Mouse (Mus musculus): ENCODE data around the gene Dnajc6. TPM values are rescaled to one million over a fixed set of nuclear protein-coding genes. Genes with fewer than 3 reads are reported as not detected.

Dnajc6 gene
- polyA plus RNA-seq, 1 experiment from 2014 or later: 1.7 TPM

DNA sequence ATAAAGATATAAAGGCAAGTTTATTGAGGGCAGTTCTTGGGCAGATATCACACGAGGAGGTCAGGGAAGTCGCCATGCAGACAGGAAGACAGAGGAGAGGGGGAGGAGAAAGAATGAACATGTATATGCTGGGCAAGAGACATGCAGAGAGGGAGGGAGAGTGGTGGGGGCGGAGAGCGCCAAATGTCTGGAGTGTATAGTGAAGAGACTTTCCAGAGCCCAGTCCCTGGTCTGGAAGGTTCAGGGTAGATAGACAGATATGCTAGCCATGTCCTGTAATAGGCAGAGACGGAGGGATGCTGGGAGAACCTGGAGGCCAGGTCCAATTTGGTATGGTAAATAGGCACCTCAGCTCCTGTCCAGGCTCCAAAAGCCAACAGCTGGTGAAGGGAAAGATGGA is 83.1 kb downstream of the Dnajc6 start:
- Histone ChIP-seq H3K27ac (no peak overlapping the region), H3K9ac (no peak overlapping the region), H3K4me3 (replicated peaks) (no peak overlapping the region), H3K9me3 (no peaks in the 10 kb centered on the region), H3K27me3 (replicated peaks) (no peaks in the 10 kb centered on the region), H3K4me2 (no peak overlapping the region), H3K36me3 (no peaks in the 10 kb centered on the region), H3K4me1 (no peaks in the 10 kb centered on the region)
- no peak for ATAC-seq (ENCODE audit: insufficient read depth, low FRiP score, low read depth)
- 66% methylated on average over 5 of the region's 5 CpGs for WGBS

DNA sequence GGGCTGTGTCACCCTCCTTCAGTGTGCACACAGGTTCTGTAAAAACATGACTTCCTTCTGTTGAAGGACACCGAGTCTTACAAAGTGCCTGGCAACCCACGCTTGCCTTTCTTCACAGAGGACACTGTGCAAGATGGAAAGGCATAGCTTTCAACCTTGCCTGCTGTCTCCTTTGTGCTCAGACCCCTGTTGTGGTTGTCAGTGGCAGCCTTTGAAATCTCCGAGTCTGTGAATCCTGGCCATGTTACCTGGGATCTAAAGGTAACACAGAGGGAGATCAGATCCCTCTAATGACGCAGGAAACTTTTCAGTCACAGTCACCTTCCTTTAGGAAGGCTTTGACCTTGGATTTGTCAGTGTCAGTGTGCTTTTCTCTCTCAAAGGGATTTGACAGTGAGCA is 84.7 kb downstream of the Dnajc6 start:
- Histone ChIP-seq H3K9ac (no peak overlapping the region), H3K4me1 (no peaks in the 10 kb centered on the region), H3K27ac (no peak overlapping the region), H3K27me3 (replicated peaks) (no peaks in the 10 kb centered on the region), H3K4me3 (replicated peaks) (no peak overlapping the region), H3K36me3 (no peaks in the 10 kb centered on the region), H3K4me2 (no peak overlapping the region), H3K9me3 (no peaks in the 10 kb centered on the region)
- no peak for ATAC-seq (ENCODE audit: insufficient read depth, low FRiP score, low read depth)
- 69% methylated on average over 4 of the region's 4 CpGs for WGBS

DNA sequence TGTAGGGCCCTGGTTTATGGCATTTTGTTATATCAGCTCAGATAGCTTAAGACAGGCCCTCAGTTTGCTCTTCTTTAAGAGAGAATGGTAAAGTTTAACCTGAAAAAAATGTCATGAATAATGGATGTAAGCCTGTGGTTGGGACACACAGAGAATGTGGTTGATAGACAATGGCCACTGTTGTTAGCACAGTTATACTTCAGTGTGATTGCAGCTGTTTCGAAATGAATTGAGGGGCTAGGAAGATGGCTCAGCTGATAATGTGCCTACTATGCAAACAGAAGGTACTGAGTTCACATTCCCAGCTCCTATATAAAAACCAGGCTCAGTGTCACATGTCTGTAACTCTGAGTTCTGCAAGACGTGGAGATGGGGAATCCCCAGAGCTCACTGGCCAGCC is 86.4 kb downstream of the Dnajc6 start:
- Histone ChIP-seq H3K36me3 (no peaks in the 10 kb centered on the region), H3K27ac (no peak overlapping the region), H3K4me3 (replicated peaks) (no peak overlapping the region), H3K27me3 (replicated peaks) (no peaks in the 10 kb centered on the region), H3K9me3 (no peaks in the 10 kb centered on the region), H3K9ac (no peak overlapping the region), H3K4me1 (no peaks in the 10 kb centered on the region), H3K4me2 (no peak overlapping the region)
- 60% methylated on average over 2 of the region's 2 CpGs for WGBS
- ATAC-seq (ENCODE audit: insufficient read depth, low FRiP score, low read depth): no peak

DNA sequence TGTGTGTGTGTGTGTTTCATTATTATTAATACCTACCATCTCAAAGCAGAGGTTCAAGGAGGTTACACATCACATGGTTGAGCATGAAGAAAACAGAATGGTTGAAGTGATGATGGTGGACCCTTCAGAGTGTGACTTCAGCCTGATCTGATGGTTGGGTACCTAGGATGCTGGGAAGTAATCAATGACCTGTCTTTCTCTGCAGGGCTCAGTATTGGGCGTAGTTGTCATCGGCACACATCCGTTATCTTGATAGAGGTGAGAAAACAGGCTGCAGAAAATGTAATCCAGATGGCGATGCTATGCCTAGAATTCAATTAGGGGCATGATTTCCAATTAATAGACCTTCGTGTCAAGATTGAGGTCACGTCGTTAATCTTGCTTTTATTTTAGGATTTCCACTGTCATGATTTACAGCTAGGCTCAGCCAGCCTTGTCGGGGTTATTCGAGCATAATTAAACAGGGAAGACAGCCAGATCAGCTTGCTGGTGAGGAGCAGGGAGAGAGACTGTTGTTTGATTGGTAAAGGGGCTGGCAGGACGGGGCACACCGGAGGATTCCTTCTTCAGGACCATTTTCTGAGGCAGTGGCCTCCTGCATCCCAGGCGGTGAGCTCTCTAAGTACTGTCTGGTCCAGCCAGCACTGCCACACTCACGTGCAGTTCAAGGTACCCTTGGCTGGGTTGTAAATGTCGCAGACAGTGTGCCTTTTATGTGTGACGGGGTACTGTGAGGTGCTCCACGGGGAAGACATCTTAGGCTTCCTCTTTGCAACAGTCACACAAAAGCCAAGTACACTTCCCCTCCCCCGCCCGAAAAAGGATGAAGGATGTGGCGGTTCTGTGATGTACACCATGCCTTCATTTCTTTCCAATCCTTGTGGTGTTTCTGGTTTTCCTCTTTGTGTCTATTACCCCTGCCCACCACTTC is 88.3 kb downstream of the Dnajc6 start:
- Histone ChIP-seq H3K36me3 (no peaks in the 10 kb centered on the region), H3K4me1 (no peaks in the 10 kb centered on the region), H3K27me3 (replicated peaks) (no peaks in the 10 kb centered on the region), H3K4me2 (no peak overlapping the region), H3K27ac (no peak overlapping the region), H3K9me3 (no peaks in the 10 kb centered on the region), H3K4me3 (replicated peaks) (no peak overlapping the region), H3K9ac (no peak overlapping the region)
- ATAC-seq (ENCODE audit: insufficient read depth, low FRiP score, low read depth): no peak
- 58% methylated on average over 19 of the region's 19 CpGs for WGBS

DNA sequence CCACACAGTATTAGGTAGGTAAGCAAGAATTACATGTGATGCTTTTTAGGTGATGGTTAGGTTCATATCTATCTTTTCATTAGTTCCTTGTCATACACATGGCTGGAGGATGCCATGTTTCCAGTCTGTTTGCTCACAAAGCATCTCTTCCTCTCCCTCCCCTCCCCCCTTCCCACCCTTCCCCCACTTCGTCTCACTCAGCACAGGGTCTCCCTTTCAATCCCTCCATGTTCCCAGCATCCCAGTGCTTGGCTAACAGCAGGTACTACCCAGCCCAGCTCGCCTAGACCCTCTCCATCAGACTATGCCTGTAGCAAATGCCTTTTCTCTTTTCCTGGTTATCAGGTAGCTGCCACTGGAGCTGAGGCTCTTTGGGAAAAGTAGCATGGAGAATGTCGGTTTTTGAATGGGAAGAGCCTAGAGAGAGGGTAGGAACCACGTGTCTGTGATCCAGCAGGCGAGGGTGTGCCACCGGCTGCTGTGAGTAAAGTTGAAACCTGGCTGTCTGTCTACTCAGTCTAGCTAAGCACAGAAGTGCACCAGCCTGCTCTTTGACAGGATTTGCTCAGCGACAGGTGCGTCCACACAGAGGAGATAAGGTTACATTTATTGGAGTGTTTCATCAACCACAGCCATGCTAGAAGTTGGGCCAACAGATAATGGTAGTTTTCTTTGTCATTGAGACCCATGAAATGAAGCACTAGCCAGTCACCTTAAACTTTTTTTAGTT is 89.2 kb downstream of the Dnajc6 start:
- H3K27ac ChIP-seq: no peak overlapping the region
- no peaks in the 10 kb centered on the region for H3K36me3 ChIP-seq
- WGBS: 45% methylated on average over 8 of the region's 8 CpGs
- H3K4me3 ChIP-seq (replicated peaks): no peak overlapping the region
- H3K4me1 ChIP-seq: no peaks in the 10 kb centered on the region
- no peaks in the 10 kb centered on the region for H3K27me3 ChIP-seq (replicated peaks)
- H3K9ac ChIP-seq: no peak overlapping the region
- H3K9me3 ChIP-seq: no peaks in the 10 kb centered on the region
- ATAC-seq (ENCODE audit: insufficient read depth, low FRiP score, low read depth): no peak
- no peak overlapping the region for H3K4me2 ChIP-seq

DNA sequence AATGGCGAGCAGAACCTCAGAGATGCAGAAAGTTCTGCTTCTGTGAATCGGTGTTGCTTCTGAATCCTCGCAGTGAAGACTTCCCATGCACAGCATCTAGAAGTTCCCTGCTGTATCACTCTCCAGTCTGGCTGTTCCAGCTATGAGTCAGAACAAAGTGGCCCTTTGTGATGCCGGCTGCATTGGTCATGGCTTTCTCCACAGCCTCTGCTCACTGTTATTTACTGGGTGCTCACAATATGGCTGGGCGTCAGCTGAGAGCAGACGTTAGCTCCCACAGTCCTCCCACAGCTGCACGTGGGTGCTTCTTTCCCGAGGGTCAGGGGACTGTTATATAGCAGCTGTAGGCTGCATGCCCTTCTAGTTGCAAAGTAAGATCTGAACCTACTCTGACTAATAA is 92.5 kb downstream of the Dnajc6 start:
- Histone ChIP-seq H3K9ac (no peak overlapping the region), H3K4me1 (no peaks in the 10 kb centered on the region), H3K9me3 (no peaks in the 10 kb centered on the region), H3K4me2 (no peak overlapping the region), H3K36me3 (no peaks in the 10 kb centered on the region), H3K27ac (no peak overlapping the region), H3K27me3 (replicated peaks) (no peaks in the 10 kb centered on the region), H3K4me3 (replicated peaks) (no peak overlapping the region)
- WGBS: 75% methylated on average over 8 of the region's 8 CpGs
- no peak for ATAC-seq (ENCODE audit: insufficient read depth, low FRiP score, low read depth)

DNA sequence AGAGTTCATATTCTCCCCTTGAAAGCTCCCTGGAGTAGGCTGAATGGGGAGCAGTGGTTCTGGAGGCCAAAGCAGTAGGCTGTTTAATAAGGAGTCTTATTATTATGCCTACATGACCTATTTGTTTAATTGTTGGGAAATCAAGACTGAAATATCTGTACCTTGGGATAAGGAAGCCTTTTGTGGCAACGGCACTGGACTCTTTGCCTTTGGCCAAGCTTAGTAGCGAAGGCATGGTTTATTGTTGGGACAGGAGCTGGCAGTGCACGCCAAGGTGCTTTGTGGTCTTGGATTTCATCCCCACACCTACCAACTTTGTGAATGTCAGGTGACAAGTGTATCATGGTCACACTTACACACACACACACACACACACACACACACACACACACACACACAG is 93.3 kb downstream of the Dnajc6 start:
- 95% methylated on average over 3 of the region's 3 CpGs for WGBS
- Histone ChIP-seq H3K36me3 (no peaks in the 10 kb centered on the region), H3K4me3 (replicated peaks) (no peak overlapping the region), H3K9ac (no peak overlapping the region), H3K4me1 (no peaks in the 10 kb centered on the region), H3K27ac (no peak overlapping the region), H3K4me2 (no peak overlapping the region), H3K27me3 (replicated peaks) (no peaks in the 10 kb centered on the region), H3K9me3 (no peaks in the 10 kb centered on the region)
- no peak for ATAC-seq (ENCODE audit: insufficient read depth, low FRiP score, low read depth)

DNA sequence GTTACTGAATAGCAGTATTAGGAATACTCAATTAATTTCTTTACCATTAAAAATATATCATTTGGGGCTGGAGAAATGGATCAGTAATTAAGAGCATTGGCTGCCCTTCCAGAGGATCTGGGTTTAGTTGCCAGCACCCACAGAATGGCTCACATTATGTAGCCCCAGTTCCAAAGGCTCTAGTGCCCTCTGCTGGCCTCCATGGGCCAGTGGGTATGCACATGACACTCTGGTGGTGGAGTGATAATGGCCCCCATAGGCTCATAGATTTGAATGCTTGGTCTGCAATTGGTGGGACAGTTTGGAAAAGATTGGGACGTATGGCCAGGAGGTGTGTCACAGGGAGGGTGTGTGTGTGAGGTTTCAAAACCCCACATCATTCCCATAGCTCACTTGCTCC is 95.0 kb downstream of the Dnajc6 start:
- H3K36me3 ChIP-seq: no peaks in the 10 kb centered on the region
- H3K27me3 ChIP-seq (replicated peaks): no peaks in the 10 kb centered on the region
- H3K4me3 ChIP-seq (replicated peaks): no peak overlapping the region
- H3K27ac ChIP-seq: no peak overlapping the region
- no peaks in the 10 kb centered on the region for H3K4me1 ChIP-seq
- 77% methylated on average over 1 of the region's 1 CpGs for WGBS
- no peaks in the 10 kb centered on the region for H3K9me3 ChIP-seq
- ATAC-seq (ENCODE audit: insufficient read depth, low FRiP score, low read depth): no peak
- H3K4me2 ChIP-seq: no peak overlapping the region
- H3K9ac ChIP-seq: no peak overlapping the region

DNA sequence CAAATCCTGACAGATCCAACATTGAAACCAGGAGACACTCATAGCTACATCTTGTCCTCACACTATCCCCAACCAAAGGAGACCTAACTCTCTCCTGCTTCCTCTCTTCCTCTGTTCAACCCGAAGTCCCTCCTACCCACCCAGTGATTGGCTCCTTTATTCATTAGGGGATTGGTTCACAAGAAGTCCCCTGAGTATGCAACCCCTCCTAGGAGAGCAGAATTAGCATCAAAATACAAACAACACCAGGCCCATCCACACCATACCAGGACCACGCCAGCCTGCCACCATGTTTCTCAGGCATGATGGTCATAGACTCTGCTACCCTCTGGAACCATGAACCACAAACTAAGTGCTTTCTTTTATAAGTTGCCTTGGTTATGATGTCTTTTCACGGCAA is 96.0 kb downstream of the Dnajc6 start:
- Histone ChIP-seq H3K9me3 (no peaks in the 10 kb centered on the region), H3K4me2 (no peak overlapping the region), H3K27ac (no peak overlapping the region), H3K36me3 (no peaks in the 10 kb centered on the region), H3K9ac (no peak overlapping the region), H3K4me1 (no peaks in the 10 kb centered on the region), H3K27me3 (replicated peaks) (no peaks in the 10 kb centered on the region), H3K4me3 (replicated peaks) (no peak overlapping the region)
- 78% methylated on average over 3 of the region's 3 CpGs for WGBS
- ATAC-seq (ENCODE audit: insufficient read depth, low FRiP score, low read depth): no peak

DNA sequence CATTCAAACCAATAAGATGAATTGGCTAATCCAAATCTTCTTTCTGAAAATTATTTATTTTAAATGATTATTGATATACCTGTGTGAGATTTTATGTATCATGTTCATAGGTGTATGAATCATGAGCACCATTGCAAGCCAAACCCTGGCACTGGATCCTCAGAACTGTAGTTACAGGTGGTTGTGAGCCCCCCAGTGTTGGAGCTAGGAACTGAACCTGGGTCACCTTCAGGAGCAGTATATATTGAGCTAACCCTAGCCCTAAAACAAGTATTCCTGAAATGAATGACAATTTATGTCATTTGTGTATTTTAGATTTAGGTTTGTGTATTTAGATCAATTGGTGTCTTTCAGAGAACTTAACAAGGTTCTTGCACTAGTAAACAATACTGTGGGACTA is 105.3 kb downstream of the Dnajc6 start:
- H3K27me3 ChIP-seq (replicated peaks): no peaks in the 10 kb centered on the region
- H3K4me1 ChIP-seq: no peaks in the 10 kb centered on the region
- H3K27ac ChIP-seq: no peak overlapping the region
- no peaks in the 10 kb centered on the region for H3K9me3 ChIP-seq
- H3K4me3 ChIP-seq (replicated peaks): no peak overlapping the region
- ATAC-seq (ENCODE audit: insufficient read depth, low FRiP score, low read depth): no peak
- no peak overlapping the region for H3K9ac ChIP-seq
- no peaks in the 10 kb centered on the region for H3K36me3 ChIP-seq
- H3K4me2 ChIP-seq: no peak overlapping the region

DNA sequence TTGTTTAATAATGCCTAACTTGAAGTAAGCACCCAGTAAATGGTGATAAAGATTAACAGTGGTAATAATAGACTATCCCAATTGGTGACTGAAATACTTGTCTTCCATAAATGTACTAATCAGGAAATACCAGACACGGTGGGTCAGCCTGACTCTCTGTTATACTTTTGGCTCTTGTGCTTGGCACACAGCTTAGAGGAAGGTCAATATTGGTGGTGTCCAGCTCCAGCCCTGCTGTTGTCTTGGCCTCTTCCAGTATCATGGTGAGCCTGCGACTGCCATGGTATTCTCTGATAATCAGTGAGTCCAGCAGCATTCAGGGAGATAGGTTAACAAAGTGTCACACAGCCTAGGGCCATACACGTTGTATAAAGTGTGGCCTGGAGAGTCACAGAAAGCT is 107.2 kb downstream of the Dnajc6 start:
- Histone ChIP-seq H3K27me3 (replicated peaks) (no peaks in the 10 kb centered on the region), H3K9ac (no peak overlapping the region), H3K36me3 (no peaks in the 10 kb centered on the region), H3K9me3 (no peaks in the 10 kb centered on the region), H3K27ac (no peak overlapping the region), H3K4me3 (replicated peaks) (no peak overlapping the region), H3K4me2 (no peak overlapping the region), H3K4me1 (no peaks in the 10 kb centered on the region)
- 73% methylated on average over 3 of the region's 3 CpGs for WGBS
- no peak for ATAC-seq (ENCODE audit: insufficient read depth, low FRiP score, low read depth)

DNA sequence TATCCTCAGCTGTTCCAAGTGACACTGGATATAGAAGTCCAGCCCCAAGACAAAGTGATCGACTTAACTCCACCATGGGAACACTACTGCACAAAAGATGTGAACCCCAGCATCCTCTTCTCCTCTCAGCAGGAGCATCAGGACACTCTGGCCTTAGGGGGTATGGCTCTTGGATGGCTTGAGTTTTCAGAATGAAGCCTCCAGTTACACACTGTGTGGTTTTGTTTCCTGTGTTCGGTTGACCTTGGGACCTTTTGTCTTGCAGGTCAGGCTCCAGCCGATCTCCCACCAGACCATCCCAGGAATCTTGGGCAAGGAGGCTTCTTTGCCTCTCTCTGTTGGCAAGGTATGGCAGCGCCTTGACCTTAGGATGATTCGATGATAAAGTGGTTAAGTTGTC is 120.1 kb downstream of the Dnajc6 start:
- WGBS: 87% methylated on average over 5 of the region's 5 CpGs
- no peaks in the 10 kb centered on the region for H3K4me1 ChIP-seq
- no peaks in the 10 kb centered on the region for H3K9me3 ChIP-seq
- no peak overlapping the region for H3K27ac ChIP-seq
- no peak overlapping the region for H3K4me3 ChIP-seq (replicated peaks)
- no peak for ATAC-seq (ENCODE audit: insufficient read depth, low FRiP score, low read depth)
- H3K4me2 ChIP-seq: no peak overlapping the region
- no peak overlapping the region for H3K9ac ChIP-seq
- H3K36me3 ChIP-seq: no peaks in the 10 kb centered on the region
- H3K27me3 ChIP-seq (replicated peaks): no peaks in the 10 kb centered on the region

All from stomach, embryonic 15.5 days (tissue).